Mouse (Mus musculus): Measurements from ENCODE around the gene Iqschfp.
A peak's percentile ranks its signal among the peaks of the same experiment; 100 is the strongest.

The Iqschfp gene

DNA sequence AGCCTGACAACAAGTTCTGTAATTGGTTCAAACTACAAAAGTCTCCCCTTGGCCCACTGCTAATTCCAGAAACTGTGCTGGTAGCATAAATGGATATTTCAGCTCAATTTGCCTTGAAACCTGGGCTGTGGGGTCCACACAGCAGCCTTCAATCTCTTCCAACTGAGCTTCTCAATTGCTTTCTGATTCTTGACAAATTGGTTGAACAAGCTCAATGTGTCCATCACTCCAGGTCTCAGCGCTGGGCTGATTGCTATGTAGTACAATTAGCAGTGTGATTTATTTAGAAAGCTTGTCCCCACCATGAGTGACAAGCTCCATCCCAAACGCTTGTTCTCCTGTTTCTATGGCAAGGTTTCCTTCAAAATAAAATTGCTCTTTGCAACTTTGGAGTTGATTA, 542.9 kb downstream of the Iqschfp start:
- DNase-seq (ENCODE audit: low spot score), result no peak

- DNase-seq (ENCODE audit: low spot score), result no peak
These were observed 556.4 kb downstream of the Iqschfp start for GRCm38 (mm10) chr3:68448480-68448879.

- no peak for DNase-seq (ENCODE audit: low spot score)
These were observed 559.6 kb downstream of the Iqschfp start for GRCm38 (mm10) chr3:68451634-68452033.

GRCm38 (mm10) chr3:68453266-68453665, 561.2 kb downstream of the Iqschfp start:
- DNase-seq (ENCODE audit: low spot score), result no peak

DNA sequence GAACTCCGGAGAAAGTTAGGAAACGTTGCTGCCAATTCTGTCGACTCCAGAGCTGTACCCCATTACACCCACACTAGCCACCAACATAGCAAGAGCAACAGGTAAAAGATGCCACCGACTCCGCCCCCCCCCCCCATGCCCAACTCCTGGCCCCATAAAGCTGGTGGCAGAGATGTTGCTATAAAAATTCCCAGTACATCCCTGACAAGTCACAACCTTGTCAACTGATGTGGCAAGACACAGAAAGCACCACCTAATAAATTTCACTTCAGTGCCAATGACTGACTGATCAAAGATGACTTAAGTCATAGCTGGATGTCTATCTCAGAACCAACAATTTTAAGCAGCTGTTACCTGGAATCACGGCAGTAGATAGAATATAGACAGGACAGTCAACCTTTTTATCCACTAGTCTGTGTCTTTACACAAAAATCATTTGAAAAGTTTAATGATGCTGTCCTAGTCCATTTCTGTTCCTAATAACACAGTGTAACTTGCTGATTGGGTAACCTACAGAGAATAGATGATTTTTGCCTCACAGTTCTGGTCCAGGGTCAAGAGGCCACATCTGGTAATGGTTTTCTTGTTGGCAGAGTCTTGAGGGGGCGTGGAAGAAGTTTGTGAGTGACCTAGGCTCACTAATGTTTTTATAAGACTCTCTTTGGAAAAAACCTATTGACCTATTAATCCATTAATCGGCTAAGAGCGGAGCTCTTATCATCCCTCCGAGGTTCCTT, 561.9 kb downstream of the Iqschfp start:
- DNase-seq (ENCODE audit: low spot score), result no peak

DNA sequence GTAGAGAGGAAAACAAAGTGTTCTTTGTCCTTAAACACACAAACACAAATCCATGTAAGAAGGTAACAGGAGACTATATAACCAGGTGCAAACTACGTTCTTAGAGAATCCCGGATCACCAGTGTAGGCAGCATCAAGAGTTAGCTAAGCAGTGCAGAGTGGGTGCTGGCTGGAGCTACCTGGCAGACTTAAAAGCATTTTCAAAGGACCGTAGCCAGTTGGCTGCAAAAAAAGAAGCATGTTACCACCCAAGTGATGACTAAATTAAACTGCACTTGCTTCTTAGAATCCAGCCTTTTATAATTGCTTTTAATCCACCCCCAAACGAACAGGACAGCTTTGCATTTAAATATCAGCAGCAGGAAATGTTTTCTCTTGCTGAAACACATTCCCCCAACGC, 574.6 kb downstream of the Iqschfp start:
- no peak for DNase-seq (ENCODE audit: low spot score)

- no peak for DNase-seq (ENCODE audit: low spot score)
These were observed 576.1 kb downstream of the Iqschfp start for GRCm38 (mm10) chr3:68467941-68468687.

DNA sequence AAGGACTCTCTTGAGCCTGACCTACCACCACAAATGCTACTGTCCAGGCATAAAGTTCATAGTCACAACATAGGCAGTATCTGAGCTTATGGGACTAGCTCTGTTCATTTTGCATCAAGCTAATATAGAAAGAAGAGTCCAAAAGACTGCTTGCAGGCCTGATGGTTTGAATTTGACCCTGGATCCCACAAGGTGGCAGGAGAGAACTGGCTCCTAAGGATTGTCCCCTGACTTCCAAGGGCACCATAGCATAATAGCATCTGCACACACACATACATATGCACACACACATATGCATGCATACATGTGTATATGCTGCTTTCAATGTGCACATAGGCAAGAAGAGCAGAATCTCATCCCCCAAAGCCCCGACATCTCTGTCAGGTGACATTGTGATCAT, 577.6 kb downstream of the Iqschfp start:
- no peak for DNase-seq (ENCODE audit: low spot score)

GRCm38 (mm10) chr3:68470061-68470460, 578.0 kb downstream of the Iqschfp start:
- DNase-seq (ENCODE audit: low spot score), result no peak

GRCm38 (mm10) chr3:68470622-68471021, 578.6 kb downstream of the Iqschfp start:
- no peak for DNase-seq (ENCODE audit: low spot score)

GRCm38 (mm10) chr3:68476336-68476735, 584.3 kb downstream of the Iqschfp start:
- DNase-seq (ENCODE audit: low spot score), result no peak

DNA sequence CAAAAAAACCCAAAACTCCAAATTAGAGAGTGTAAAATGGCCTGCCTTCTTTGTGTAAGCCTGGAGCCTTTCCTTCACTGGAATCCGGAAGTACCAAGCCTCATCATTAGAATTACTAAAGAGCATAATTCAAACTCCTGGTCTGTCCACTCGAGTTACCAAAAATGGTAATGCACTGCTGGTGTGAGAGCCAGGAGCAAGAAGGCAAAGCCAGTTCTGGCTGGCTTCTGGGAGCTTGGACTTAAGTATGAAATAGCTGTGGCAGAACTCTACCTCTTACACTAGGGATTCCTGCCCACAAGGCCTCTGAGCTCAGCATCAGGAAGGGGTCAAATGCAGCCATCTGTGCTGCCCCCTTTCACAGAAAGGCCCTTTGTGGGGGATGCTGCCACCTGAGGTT, 585.4 kb downstream of the Iqschfp start:
- DNase-seq (ENCODE audit: low spot score), result no peak

DNA sequence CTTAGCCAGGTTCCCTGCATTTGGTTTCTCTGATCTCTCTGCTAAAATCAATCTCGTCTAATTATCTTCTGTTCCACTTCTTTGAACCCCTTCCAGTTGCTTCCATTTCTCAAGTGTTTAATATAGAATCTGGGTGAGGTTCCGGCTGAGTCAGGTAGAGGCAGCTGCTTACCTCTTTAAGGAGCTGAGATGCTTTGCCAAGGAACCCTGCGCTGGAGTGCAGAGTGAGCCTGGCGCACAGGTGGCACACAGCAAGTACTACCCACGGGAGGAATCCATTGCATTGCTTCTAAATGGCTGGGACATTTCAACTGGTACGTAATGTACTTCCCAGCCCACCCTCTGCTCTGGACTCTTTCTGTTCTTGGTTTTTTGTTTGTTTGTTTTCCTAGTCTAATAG, 587.2 kb downstream of the Iqschfp start:
- DNase-seq (ENCODE audit: low spot score), result no peak

- no peak for DNase-seq (ENCODE audit: low spot score)
These were observed 591.5 kb downstream of the Iqschfp start for GRCm38 (mm10) chr3:68483517-68483916.

GRCm38 (mm10) chr3:68484021-68484420, 592.0 kb downstream of the Iqschfp start:
- DNase-seq (ENCODE audit: low spot score), result no peak

GRCm38 (mm10) chr3:68484561-68484960, 592.5 kb downstream of the Iqschfp start:
- no peak for DNase-seq (ENCODE audit: low spot score)

DNA sequence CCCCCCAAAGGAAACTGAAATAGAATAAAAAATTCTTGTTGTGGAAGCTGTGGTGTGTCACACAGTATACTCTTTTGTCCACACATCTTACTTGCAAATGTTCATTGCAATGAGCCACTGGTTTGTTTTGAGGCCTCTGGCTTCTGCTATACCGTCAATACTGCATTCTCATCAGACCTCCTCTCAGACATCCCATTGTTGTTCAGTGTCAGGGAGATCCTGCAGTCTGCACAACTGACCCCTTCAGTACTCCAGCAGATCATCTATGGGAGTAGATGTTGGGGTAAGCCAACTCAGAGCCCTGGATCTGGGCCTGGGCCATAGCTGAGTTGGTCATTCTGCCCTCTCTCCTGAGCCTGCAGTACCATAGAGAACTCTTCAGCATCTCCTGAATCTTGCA, 595.6 kb downstream of the Iqschfp start:
- DNase-seq (ENCODE audit: low spot score), result no peak

- DNase-seq (ENCODE audit: low spot score), result no peak
These were observed 596.3 kb downstream of the Iqschfp start for GRCm38 (mm10) chr3:68488316-68488715.

DNA sequence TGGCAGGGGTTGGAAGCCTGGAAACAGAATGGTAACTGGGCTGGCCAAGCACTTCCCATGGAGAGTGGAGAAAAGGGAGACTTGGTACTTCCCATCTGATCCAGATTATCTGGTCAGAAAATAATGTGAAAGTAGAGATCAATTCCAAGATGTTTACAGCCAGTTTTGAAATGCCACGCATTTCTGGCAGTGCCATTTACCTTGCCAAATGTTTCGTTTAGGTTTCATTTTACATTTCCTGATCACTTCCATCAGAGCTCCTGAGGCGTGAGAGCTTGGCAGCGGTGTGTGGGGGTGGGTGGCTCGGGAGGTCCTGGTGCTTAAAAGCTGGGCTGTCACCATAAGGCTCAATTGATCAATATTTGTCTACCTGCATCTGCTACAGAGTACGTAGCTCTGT, 599.5 kb downstream of the Iqschfp start:
- no peak for DNase-seq (ENCODE audit: low spot score)

GRCm38 (mm10) chr3:68492066-68492465, 600.0 kb downstream of the Iqschfp start:
- no peak for DNase-seq (ENCODE audit: low spot score)

DNA sequence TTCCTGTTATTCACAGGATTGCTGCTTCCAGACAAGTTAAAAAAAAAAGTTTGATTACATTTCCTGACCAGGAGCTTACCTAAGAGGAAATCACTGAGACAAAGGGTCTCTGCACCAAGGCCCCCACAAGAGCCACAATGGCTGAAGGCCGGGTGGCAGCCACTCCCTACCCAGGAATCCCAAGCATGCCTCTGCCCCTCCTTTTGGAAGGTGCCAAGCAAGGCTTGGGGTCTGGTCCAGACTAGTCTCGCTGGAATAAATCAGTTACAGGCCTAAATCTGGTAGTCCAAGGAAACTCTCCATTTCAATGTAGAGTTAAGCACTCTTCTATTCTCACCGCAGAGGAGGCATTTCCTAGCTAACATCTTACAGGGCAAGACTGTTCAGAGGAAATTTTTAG, 600.5 kb downstream of the Iqschfp start:
- no peak for DNase-seq (ENCODE audit: low spot score)

GRCm38 (mm10) chr3:68493170-68493585, 601.1 kb downstream of the Iqschfp start:
- no peak for DNase-seq (ENCODE audit: low spot score)

- DNase-seq (ENCODE audit: low spot score), result peak; percentile 60
These were observed 601.7 kb downstream of the Iqschfp start for GRCm38 (mm10) chr3:68493586-68494295.

All from ovary, postnatal 10 days (tissue).